Mouse (Mus musculus): ENCODE measurements at regions not wholly inside any gene's neighbourhood (a gene's known extent, or its start where the extent isn't known, plus 50 kb on each side); places are given as distances from the start of the nearest gene placed in this dataset.
"Not testable (repeated sequence)": the region's sequence is repeated elsewhere in the genome, so short reads cannot be mapped to it uniquely, and the experiment has no call there.

DNA sequence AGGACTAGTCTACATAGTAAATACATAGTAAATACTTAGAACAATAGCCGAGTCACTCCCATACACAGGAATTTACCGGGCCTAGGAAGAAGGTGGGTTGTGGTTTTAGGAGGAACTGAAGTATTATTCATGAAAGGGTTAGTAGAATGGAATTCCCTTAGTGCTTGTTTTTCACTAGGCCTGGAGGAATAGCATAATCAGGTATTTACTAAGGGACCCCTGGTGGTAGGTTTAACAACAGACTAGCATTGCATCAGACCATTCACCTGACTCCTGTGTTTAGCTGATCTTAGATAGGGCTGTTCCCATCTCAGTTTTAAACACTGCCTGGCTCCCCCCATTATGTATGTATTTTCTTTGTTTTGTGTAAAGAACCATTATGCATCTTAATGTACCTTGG lies 339.0 kb downstream of the Dync2h1 start:
- intact Hi-C loops (cut with DNase I); DNase-seq: not testable (repeated sequence)

DNA sequence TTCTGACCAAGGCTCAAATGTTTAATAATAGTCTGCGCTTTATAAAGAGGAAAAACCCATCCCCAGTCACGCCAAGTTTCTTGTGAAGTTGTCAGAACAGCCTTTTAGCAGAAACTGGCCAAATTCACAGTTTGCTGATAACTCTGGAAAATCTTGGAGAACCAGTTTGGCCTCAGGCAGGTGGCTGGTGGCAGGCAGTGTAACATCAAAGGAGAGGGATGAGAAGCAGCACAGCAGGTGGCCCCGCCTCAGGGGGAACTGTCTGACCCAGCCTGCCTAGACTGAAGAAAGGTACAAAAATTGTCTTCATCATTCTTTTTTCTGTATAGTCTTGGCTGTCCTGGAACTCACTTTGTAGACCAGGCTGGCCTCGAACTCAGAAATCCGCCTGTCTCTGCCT lies 349.3 kb downstream of the Dync2h1 start:
- intact Hi-C loops (cut with DNase I); DNase-seq: not testable (repeated sequence)

DNA sequence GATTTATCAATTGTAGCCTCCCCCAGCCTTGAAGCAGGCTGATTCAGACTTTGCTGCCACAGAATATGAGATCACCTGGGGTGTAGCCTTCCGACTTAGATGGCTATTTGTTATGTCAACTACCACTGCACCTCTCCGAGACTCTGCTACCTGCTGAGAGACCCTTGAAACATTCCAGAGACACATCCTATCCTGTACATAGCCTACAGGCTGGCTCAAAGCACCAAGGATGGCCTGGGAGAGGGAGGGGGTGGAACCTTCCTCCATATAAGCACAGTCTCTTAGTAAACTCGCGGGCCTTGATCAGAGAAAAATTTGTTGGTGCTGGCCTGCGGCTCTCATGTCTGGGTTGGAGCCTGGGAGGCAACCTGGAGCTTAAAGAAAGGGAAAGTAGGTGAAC lies 349.8 kb downstream of the Dync2h1 start:
- no peak for DNase-seq
- intact Hi-C loops (cut with DNase I) = no loop called here

DNA sequence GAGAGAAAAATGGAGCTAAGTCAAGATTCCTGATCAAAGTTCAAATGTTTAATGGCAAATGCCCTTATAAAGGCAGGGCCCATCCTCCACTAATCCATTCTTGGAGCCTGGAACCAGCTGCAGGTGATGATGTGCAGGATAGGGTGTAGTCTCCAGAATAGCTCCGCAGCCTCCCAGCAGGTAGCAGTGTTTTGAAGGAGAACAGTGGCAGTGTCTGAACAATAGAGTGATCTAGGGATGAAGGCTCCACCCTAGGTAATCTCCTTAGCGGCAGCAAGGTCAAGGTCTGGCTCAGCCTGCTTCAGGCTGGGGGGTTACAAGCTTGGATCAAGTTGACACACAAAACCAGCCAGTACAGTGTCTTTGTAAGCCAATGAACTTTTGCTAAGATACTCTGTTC lies 351.4 kb downstream of the Dync2h1 start:
- intact Hi-C loops (cut with DNase I) = no loop called here
- no peak for DNase-seq

- intact Hi-C loops (cut with DNase I); DNase-seq: not testable (repeated sequence)
Measured at GRCm38 (mm10) chr9:6831642-6832041, 352.6 kb downstream of the Dync2h1 start.

DNA sequence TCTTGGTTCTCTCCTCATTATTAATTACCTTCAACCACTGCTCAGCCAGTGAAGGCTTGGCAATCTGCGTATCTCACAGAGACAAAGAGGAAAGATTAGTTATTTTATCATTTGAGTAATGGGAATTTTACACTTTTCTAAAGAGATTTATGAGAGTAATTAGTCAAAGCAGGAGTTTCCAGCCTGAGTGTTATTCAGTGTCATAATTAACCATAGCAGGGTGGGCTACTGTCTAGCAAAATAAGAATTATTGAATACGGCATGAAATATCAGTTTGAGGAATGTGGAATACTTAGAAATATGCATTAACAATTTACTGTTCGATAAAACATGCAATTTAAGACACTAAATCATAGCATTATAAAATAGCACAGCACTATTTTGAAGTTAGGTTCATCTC lies 357.7 kb downstream of the Dync2h1 start:
- intact Hi-C loops (cut with DNase I) = no loop called here
- DNase-seq = no peak

- no peak for DNase-seq
- intact Hi-C loops (cut with DNase I) = no loop called here
Measured at GRCm38 (mm10) chr9:6825609-6826008, 358.6 kb downstream of the Dync2h1 start.

DNA sequence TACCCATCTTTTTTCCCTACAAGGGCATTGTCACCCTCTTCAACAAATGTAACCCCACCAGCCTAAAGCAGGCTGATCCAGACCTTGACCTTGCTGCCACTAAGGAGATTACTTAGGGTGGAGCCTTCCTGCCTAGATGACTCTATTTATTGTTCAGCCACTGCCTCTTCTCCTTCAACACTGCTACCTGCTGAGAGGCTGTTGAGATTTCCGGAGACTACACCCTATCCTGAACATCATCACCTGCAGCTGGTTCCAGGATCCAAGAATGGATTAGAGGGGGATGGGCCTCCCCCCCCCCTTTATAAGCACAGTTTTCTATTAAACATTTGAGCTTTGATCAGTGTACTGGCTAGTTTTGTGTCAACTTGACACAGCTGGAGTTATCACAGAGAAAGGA lies 360.3 kb downstream of the Dync2h1 start:
- intact Hi-C loops (cut with DNase I); DNase-seq: not testable (repeated sequence)

DNA sequence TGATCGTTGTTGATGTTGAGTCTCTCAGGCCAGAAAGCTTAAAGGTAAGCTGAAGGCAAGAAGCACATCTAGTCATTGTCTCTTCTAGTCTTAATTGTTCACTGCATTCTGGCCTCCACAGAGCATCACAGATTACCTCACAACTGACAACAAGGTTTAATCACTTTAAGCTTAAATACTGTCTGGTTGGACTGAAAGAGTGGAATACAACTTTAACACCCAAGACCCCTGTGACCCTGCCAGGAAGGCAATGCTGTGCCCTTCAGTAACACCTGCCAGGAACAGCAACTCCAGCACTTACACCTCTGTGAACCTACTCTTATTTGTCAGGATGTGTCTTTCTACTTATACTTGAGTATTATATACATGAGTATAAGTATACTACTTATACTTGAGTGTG lies 360.7 kb downstream of the Dync2h1 start:
- intact Hi-C loops (cut with DNase I) = no loop called here
- DNase-seq = no peak

- intact Hi-C loops (cut with DNase I) = no loop called here
Measured at GRCm38 (mm10) chr9:6776671-6777070, 407.6 kb downstream of the Dync2h1 start.

DNA sequence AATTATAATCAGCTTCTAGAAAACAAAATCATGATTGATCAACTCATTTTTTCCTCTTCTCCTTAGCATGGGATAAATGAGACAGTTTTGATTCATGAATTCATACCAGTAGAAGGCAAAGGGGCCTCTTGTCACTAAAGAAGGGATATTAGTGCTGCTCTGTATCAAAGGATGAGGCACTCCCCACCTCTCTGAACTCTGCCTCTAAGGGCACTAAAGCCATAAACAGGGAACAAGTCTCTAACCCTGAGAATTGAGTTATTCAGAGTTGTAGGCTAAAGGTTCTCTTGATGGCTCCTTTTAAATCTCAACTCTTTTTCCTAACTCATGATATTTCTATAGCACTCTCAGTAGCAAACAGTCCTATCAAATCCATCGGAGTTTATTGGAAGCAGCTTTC lies 442.8 kb downstream of the Dync2h1 start:
- intact Hi-C loops (cut with DNase I) = no loop called here

More at GRCm38 (mm10) chr9:6776671-6777070, 407.6 kb downstream of the Dync2h1 start:
- DNase-seq = no peak

GRCm38 (mm10) chr9:6736411-6736810 lies 447.8 kb downstream of the Dync2h1 start:
- intact Hi-C loops (cut with DNase I) = no loop called here
- DNase-seq = no peak

More for the DNA sequence above, 442.8 kb downstream of the Dync2h1 start:
- DNase-seq = no peak

DNA sequence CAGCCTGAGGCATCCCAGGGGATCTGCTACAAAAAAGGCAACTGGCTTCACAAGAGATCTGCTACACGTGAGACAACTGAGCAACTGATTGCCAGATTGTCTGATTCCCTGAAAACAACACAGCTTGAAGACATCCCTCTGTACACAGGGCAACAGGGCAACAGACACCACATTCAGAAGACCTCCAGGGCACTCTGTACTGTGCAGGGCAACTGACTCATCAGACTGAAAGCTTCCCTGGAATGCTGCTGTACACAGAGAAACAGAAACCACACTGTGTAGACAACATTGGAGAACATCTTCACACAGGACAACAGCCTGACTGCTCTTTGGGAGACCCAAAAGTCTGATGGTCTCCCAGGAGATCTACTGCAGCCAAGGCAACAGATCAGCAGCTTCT lies 456.8 kb upstream of the Ddi1 start:
- DNase-seq = no peak
- intact Hi-C loops (cut with DNase I) = no loop called here

- DNase-seq = no peak
- intact Hi-C loops (cut with DNase I) = no loop called here
Measured at GRCm38 (mm10) chr9:6677225-6677718, 407.6 kb upstream of the Ddi1 start.

DNA sequence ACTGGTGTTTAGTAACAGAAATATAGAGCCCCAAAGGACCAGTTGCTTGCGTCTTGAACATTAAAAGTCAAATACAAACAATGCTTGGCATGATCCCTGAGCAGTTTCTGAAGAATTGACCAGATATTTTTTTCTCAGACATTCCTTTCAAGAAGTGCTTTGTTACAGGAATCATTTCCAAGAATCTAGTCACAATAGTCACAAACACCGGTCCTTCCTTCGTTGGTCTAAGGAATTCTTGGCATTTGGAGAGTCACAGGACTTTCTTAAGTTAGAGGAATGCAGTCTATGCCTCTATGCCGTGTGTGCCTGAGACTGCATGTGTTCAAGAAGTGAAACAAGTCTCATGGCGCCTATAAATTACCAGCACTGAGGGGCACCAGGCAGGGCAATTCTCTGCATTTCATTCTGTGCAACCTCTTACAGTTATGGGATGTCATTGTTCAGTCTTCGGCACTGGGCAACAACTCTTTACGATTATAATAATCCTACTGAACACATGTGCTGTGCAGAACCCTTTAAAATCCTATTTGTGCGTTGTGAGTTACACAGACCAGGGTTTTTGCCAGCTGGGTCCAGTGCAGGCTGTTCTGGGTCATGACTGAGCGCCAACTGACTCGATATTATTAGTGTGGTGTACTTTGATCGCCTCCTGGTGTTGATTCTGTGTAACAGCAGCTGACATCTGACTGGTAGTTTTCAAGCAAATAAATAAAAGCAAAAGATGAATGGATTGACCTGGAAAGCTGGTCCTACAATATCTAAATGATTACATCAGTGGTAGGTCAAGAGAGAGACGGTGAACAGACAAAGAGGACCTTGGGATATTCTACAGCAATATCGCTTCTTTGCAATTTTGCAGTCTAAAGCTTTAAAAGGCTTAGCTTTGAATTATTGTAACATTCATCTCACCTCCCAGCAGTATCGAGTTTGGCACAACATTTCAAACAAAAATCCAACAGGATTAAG lies 398.6 kb upstream of the Ddi1 start:
- peak; percentile 84 to 89 for DNase-seq
- intact Hi-C loops (cut with DNase I) = loop anchor here (5.0 kb wide), 1 partner anchor 501 kb away; the partner anchor contains the start of gene Pdgfd

DNA sequence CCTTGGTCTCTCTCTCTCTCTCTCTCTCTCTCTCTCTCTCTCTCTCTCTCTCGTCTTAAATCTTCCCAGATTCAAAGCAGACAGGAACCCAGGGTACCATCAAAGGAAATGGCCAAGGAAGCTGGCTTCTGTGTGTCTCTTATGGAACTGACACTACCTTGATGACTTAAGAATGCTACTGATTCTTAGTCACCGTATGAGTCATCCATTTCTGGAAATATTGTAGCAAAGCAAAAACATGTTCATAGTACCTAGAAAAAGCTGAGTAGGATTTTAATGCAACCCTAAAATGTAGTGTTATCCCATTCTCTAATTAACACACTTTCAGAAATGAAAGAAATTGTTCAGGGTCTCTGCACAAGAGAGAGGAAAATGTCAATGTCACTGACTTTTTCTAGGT lies 396.0 kb upstream of the Ddi1 start:
- DNase-seq = no peak
- intact Hi-C loops (cut with DNase I) = loop anchor here (1.0 to 5.0 kb wide), 2 partner anchors 9 to 498 kb away; partner anchors contain the start of gene Pdgfd

DNA sequence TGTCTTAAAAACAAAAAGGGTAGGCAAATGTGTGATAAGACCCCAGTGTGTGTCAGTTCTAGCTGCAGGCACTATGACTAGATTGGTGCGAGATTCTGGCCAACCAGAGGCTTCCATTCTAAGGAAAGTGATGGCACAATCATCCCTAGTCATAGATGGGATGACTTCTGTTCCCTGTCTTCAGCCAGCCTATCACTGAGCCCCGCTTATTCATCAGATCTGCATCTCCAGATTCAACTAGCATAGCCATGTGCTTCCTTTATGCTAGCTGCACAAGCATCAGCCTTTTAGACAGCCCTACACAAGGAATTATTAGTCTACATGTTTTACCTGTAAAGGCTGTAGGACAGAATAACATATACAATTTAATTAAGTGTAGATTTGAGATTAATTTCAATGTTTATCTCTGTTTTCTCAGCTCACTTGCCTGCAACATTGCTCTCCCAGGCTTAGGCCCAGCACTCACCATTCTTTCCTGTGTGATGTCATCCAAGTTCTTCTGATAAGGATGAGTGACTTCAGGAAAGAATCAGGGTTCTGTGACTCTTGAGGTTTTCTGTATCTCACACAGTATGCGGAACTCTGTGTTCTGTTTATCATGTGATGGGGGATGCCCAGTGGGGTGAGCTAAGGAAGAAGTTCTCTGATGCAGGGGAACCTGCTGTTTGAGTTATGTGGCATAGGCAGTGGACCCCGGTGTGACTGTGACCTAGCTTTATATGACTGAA lies 382.8 kb upstream of the Ddi1 start:
- intact Hi-C loops (cut with DNase I) = no loop called here
- DNase-seq = no peak

- no peak for DNase-seq
- intact Hi-C loops (cut with DNase I) = no loop called here
Measured at GRCm38 (mm10) chr9:6651572-6652236, 382.1 kb upstream of the Ddi1 start.

DNA sequence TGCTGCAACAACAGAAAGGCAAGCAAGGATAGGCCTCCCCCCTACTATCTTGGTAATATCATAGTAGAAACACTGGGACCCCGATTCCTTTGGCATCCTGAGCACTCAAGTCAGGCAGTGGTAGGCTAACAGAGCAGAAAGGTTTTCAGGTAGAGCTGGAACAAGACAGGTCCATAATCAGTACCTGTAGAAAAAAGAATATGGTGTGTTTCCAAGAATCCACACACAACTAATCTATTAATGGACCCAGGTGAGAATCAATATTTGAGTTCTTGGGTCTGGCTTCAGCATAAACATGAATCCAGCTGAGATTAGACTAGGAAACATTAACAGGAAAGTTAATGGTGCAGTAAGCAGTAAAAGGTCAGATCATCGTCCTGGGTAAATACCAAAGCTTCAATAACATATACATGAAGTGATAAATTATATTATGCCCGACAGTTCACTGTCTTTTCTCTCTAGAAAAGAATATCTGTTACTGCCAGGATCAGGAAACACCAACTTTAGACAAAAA lies 376.2 kb upstream of the Ddi1 start:
- intact Hi-C loops (cut with DNase I) = no loop called here

GRCm38 (mm10) chr9:6645321-6645720 lies 375.7 kb upstream of the Ddi1 start:
- intact Hi-C loops (cut with DNase I) = no loop called here
- no peak for DNase-seq

More for the DNA sequence above, 376.2 kb upstream of the Ddi1 start:
- DNase-seq = no peak

DNA sequence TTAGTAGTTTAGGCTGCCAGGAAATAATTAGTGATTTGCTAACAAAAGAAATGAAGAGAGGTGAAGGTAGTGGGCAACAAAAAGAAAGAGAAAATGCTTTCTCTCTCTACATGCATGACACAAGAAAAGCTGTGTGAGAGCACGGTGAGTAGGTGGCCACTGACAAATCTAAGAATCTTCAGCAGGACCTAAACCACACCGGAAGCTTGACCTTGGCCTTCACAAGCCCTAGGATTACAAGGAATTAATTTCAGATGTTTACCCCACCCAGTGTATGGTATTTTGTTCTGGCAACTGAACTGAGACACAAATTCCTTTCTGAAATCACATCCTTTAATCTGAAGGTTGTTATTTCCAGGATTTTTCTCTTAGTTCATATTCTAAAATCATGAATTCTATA lies 347.5 kb upstream of the Ddi1 start:
- DNase-seq = no peak
- intact Hi-C loops (cut with DNase I) = no loop called here

Measured in heart, postnatal 10 days (tissue).